Mouse (Mus musculus) forebrain, embryonic 13.5 days (tissue): Measurements from ENCODE around the gene Rab34. TPM values are rescaled to one million over a fixed set of nuclear protein-coding genes. Genes with fewer than 3 reads are reported as not detected.
"Not testable (repeated sequence)": the region's sequence is repeated elsewhere in the genome, so short reads cannot be mapped to it uniquely, and the experiment has no call there.

Source experiments
- ATAC-seq: fragments of 200-750 bp; cut with Nextera tagmentation; 2 replicates; pipeline ENCODE4 v1.8.0; 2017
- H3K27ac ChIP-seq: fragments of 300-500 bp; sonication (generic); 2 replicates; pipeline ENCODE4 v1.5.1; 2015; ENCODE audit warnings: inconsistent platforms, mild to moderate bottlenecking, moderate library complexity
- H3K27me3 ChIP-seq: fragments of 300-500 bp; sonication (generic); 2 replicates; pipeline ENCODE4 v1.6.1; 2015; ENCODE audit warnings: mild to moderate bottlenecking, inconsistent platforms
- H3K36me3 ChIP-seq: fragments of 300-500 bp; sonication (generic); 2 replicates; pipeline ENCODE4 v1.6.1; 2015; ENCODE audit warnings: mild to moderate bottlenecking, inconsistent platforms; ENCODE audit not compliant: poor library complexity, severe bottlenecking
- H3K4me1 ChIP-seq: fragments of 300-500 bp; sonication (generic); 2 replicates; pipeline ENCODE4 v1.6.1; 2015; ENCODE audit warnings: inconsistent platforms
- H3K4me2 ChIP-seq: fragments of 300-500 bp; sonication (generic); 2 replicates; pipeline ENCODE4 v1.6.1; 2015; ENCODE audit warnings: inconsistent platforms, mild to moderate bottlenecking, moderate library complexity
- H3K4me3 ChIP-seq: fragments of 300-500 bp; sonication (generic); 2 replicates; pipeline ENCODE4 v1.5.1; 2015; ENCODE audit warnings: mild to moderate bottlenecking, inconsistent platforms
- H3K9ac ChIP-seq: fragments of 300-500 bp; sonication (generic); 2 replicates; pipeline ENCODE4 v1.6.1; 2015; ENCODE audit warnings: mild to moderate bottlenecking, inconsistent platforms
- H3K9me3 ChIP-seq: fragments of 300-500 bp; sonication (generic); replicated peaks from 2 replicates; pipeline ENCODE4 v1.6.1; 2016; ENCODE audit warnings: inconsistent platforms
- WGBS: fragments of 180-500 bp; shearing (Covaris S2); methylation state at CpG from one replicate; pipeline ENCODE4 v1.1.7; 2015; 5-methylcytosine and 5-hydroxymethylcytosine counted together
- polyA plus RNA-seq: library from polyadenylated mRNA; unstranded; fragments of >200 nt; fragmentation: Nextera tagmentation; extraction: Ambion mirVana; gene quantifications from 2 replicates; pipeline ENCODE4 v1.2.1, GENCODE M21; 2015

Rab34 gene
- polyA plus RNA-seq, 1 experiment from 2014 or later, result 42.1 TPM

DNA sequence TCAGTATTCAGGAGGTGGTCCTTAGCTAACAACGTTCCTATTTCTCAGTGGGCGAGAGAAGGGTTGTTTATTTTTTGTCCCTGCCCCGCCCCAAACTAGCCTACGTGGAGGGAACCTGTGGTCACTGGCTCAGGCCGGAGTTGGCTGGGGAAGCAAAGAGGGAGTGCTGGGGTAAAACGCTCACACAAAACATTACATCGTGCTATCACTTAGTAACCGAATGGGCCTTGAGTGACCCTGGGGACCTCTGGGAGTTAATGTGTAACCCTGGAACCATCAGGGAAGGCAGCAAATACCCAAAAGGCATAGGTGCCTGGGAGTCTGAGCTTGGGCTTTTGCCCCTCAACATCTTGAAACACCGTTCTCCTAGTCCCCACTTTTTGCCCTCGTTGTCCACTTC, 10.8 kb upstream of the Rab34 start:
- Histone ChIP-seq H3K27ac (peak overlapping the region; percentile 93; the same call in 1 of the 2 replicates), H3K4me2 (peak overlapping the region; percentile 86), H3K4me3 (peak overlapping the region; percentile 61), H3K36me3 (peaks cover 32% of the 10 kb centered on the region), H3K27me3 (no peaks in the 10 kb centered on the region), H3K9ac (peak overlapping the region; percentile 74), H3K4me1 (peaks cover 61% of the 10 kb centered on the region), H3K9me3 (no peaks in the 10 kb centered on the region)
- 2% methylated on average over 10 of the region's 10 CpGs for WGBS
- ATAC-seq, result 0 out of 2 replicates have a peak, but pooled peaks have one; percentile 1

DNA sequence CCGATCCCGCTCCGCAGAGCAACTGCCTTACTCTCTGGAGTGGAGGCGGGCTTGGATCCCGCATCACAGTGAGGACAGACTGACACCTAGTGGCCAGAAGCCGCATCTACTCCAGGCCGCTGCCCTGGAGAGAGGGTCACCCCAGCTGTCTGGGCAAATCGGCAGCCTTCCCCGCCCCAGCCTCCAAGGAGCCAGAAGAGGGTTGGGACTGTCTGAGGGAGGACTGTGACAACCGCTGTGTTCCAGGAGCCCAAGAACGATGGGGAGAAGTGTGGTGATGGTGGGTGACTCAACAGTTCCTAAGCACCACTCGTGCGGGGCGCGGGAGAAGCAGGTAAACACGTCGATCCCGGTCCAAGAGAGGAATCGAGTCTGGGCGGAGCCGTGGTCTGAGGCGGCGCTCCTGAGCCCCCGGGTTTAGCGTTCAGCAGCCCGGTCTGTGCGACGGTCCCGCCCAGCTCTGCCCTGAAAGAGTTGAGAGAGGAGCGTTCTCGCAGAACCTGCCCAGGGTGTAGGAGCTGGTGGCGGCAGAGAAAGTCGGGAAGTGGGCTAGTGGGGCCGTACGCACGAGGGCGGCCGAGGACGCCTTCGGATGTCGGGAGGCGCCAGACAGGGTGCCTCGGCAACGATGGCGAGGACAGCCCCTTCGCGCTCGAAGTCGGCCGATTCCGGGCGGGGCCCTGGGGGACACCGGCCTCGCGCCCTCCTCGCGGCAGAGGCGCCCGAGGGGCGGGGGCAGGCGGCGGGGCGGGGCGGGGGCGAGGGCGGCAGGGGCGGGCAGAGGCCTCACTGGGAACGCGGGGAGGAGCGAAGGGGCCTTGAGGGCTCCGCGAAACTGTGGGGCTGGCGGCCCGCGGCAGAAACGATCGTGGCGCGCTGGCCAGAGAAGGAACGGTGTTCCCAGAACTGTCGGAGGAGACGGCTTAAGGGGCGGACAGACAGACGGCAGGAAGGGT, 10.0 kb upstream of the Rab34 start:
- peak overlapping the region; percentile 86 for H3K4me2 ChIP-seq
- H3K27ac ChIP-seq, result peak overlapping the region; percentile 93
- under 1% methylated on average over 69 of the region's 84 CpGs for WGBS
- H3K27me3 ChIP-seq, result no peaks in the 10 kb centered on the region
- ATAC-seq, result peak; percentile 89
- H3K4me3 ChIP-seq, result peak overlapping the region; percentile 61
- H3K9ac ChIP-seq, result peak overlapping the region; percentile 74
- H3K9me3 ChIP-seq, result no peaks in the 10 kb centered on the region
- peaks cover 63% of the 10 kb centered on the region for H3K4me1 ChIP-seq
- peaks cover 32% of the 10 kb centered on the region for H3K36me3 ChIP-seq

DNA sequence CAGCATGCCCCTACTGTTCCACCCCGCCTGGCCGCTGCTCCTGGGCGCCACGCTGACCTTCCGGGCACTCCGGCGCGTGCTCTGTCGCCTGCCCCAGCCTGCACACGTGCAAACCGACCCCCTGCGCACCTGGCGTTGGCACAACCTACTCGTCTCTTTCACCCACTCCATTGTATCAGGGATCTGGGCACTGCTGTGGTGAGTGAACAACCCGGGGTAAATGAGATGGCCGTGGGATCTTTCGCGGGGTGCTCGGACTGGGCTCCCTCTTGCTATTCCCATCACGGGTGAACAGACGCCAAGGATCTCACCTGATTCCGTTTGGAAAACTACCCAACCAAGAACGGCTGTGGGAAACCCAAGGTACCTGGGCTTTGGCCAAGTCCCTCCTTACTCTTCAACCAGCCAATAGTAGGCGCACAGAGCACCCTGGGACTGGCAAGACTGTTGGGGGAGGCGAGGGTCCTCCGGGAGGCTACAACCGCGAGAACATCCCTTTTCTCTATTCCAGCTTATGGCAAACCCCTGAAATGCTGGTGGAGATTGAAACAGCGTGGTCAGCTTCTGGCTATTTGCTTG, 9.3 kb upstream of the Rab34 start:
- Histone ChIP-seq H3K9ac (peak overlapping the region; percentile 74), H3K9me3 (no peaks in the 10 kb centered on the region), H3K4me2 (peak overlapping the region; percentile 86), H3K4me1 (peaks cover 65% of the 10 kb centered on the region), H3K27me3 (no peaks in the 10 kb centered on the region), H3K4me3 (peak overlapping the region; percentile 61), H3K27ac (peak overlapping the region; percentile 93), H3K36me3 (peaks cover 32% of the 10 kb centered on the region)
- under 1% methylated on average over 29 of the region's 29 CpGs for WGBS
- ATAC-seq, result peak; percentile 1; the same call in 1 of the 2 replicates

DNA sequence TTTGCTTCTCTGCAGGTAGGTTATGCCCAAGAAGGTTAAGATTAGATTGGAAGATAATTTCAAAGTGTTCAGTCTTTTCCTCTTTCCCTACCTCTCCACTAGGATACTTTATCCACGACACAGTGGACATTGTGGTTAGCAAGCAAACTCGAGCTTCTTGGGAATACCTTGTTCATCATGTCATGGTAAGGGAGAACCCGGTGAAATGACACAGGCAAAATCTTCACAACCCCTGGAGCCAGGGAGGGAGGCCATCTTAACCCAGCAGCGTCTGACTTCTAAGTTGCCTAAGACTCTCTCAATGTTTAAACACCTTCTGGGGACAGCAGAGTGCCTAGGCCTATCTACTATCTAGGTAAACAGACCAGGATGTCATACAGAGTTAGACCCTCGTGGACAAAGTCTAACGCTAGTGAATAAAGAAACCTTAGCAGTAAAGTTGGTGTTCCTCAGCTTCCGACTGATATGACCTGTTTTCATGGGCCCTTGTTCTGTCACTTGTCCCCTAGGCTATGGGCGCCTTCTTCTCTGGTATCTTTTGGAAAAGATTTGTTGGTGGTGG, 8.7 kb upstream of the Rab34 start:
- H3K36me3 ChIP-seq, result peaks cover 32% of the 10 kb centered on the region
- H3K27me3 ChIP-seq, result no peaks in the 10 kb centered on the region
- H3K4me2 ChIP-seq, result peak overlapping the region; percentile 86
- H3K4me3 ChIP-seq, result peak overlapping the region; percentile 61
- 37% methylated on average over 8 of the region's 8 CpGs for WGBS
- no peaks in the 10 kb centered on the region for H3K9me3 ChIP-seq
- peaks cover 67% of the 10 kb centered on the region for H3K4me1 ChIP-seq
- no peak for ATAC-seq
- H3K27ac ChIP-seq, result peak overlapping the region; percentile 36; the same call in 1 of the 2 replicates
- H3K9ac ChIP-seq, result peak overlapping the region; percentile 74

DNA sequence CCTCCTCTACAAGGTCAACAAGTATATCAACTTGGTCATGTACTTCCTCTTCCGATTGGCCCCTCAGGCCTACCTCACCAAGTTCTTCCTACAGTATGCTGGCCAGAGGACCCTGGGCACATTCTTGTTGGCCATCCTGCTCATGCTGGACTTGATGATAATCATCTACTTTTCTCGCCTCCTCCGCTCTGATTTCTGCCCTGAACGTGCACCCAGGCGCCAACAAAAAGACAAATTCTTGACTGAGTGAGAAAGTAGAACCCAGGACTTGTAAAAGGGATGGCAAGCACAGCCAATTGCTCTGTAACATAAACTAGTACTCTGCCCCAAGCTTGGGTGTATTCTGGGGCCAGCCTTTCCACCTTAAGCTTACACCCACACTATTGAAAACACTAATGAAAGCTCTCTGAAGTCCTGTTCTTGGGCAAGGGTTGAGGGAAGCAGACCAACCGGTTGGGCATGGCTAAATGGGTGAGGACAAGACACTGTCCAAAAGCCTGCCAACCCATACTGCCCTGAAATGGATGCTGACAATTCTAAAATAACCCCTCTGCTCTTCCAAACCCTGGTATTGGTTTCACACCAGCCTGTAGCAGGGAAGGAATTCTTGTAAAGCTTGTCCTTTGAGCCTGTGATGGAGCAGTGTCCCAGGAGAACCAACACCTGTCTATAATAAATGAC, 8.0 kb upstream of the Rab34 start:
- Histone ChIP-seq H3K4me1 (peaks cover 67% of the 10 kb centered on the region), H3K27me3 (no peaks in the 10 kb centered on the region), H3K4me3 (no peak overlapping the region), H3K9me3 (no peaks in the 10 kb centered on the region), H3K36me3 (peaks cover 32% of the 10 kb centered on the region), H3K4me2 (0 out of 2 replicates have a peak overlapping the region, but pooled peaks have one; percentile 4), H3K9ac (no peak overlapping the region), H3K27ac (no peak overlapping the region)
- WGBS, result 78% methylated on average over 6 of the region's 6 CpGs
- no peak for ATAC-seq

DNA sequence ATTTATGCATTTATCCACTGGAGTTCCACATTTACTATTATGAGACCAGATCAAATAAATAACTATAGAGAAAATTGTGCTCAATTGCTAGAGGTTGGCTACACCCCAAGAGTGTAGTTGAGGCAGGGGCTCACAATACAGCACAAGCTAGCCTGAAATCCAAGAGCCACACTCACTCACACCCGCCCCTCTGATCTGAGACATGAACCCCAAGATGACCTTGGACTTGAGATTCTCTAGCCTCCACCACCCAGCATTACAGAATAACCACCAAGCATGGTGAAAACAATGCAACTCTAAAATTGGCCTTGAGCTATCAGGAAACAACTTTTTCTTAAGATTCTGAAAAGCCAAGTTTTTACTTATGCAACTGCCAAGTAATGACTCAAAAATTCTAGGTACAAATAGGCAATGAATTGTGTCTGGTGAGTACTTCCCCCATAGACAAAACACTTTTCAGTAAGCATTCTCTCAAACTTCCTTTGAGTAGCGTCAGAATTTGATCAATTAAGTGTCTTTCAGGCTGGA, 6.3 kb upstream of the Rab34 start:
- ATAC-seq, result no peak
- Histone ChIP-seq H3K27me3 (no peaks in the 10 kb centered on the region), H3K9me3 (no peaks in the 10 kb centered on the region), H3K27ac (no peak overlapping the region), H3K4me3 (peak overlapping the region; percentile 92), H3K4me1 (peaks cover 59% of the 10 kb centered on the region), H3K9ac (peak overlapping the region; percentile 91), H3K36me3 (peaks cover 32% of the 10 kb centered on the region), H3K4me2 (peak overlapping the region; percentile 74)
- 50% methylated on average over 2 of the region's 2 CpGs for WGBS

DNA sequence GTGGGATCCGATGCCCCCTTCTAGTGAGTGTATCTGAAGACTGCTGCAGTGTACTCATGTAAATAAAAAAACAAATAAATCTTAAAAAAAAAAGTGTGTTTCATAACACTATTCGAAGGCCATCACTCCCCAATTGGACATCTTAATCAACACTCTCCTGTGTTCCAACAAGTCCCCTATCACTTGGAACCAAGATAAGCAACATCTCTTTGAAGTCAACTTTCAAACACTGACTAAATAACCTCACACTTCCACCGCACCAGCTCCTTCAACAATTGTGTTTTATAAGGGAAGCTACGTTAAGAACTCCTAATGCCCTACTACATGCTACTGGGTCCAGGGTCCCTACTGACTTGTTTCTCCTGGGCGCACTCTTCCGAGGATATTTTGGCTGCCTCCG, 5.8 kb upstream of the Rab34 start:
- Histone ChIP-seq H3K4me3 (peak overlapping the region; percentile 92), H3K27ac (peak overlapping the region; percentile 93; the same call in 1 of the 2 replicates), H3K36me3 (peaks cover 32% of the 10 kb centered on the region), H3K9me3 (no peaks in the 10 kb centered on the region), H3K4me1 (peaks cover 53% of the 10 kb centered on the region), H3K27me3 (no peaks in the 10 kb centered on the region), H3K9ac (peak overlapping the region; percentile 91), H3K4me2 (peak overlapping the region; percentile 74)
- no peak for ATAC-seq
- WGBS, result 9% methylated on average over 7 of the region's 7 CpGs

DNA sequence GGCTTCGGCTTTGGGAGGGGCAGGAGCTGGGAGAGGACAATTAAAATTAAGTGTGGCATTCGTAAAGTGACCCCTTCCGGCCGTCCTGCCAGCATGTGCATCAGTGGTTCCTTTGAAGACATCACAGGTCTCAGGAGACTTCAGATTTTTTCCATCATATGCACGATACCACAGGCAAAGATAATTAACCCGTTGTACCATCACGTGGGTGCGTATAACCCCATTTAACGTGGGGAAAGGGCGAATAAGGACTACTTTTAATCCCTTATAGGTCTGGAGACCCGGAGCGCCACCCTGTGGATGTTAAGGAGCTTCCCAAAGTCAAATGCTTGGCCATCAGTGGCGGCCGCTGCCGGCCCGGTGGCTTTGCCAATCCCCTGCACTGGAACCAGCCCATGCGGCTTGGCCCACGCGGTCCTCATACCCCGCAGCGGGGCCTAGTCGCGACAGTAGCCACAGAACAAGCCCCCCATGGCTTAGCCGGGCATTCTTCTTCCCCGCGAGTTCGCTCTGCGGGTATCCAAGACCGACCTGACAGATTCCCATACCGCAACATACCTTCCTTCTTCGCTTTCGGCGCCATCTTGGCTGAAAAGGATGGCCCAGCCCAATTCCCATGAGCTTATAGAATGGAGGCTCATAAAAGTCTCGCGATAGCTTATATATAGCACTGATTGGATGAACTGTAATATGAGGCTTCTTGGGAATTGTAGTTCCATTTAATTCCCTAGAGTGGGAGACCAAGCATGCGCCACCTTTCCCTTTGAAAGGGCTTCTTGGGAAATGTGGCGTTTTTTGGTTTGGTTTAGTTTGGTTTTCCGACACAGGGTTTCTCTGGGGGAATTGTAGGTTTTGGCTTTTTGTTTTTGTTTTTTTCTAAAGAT, 5.0 kb upstream of the Rab34 start, which contains the start of gene Rpl23a:
Gene Rpl23a (minus strand): TSS at position 624 of the 884 bp plus-strand sequence.
- Histone ChIP-seq H3K4me1 (peaks cover 52% of the 10 kb centered on the region), H3K9ac (peak within 1 kb of the TSS; percentile 91), H3K9me3 (no peaks in the 10 kb centered on the region), H3K4me3 (peak within 1 kb of the TSS; percentile 92), H3K27me3 (no peaks in the 10 kb centered on the region), H3K27ac (peak within 1 kb of the TSS; percentile 93), H3K36me3 (peaks cover 32% of the 10 kb centered on the region), H3K4me2 (peak within 1 kb of the TSS; percentile 74)
- under 1% methylated on average over 38 of the region's 38 CpGs for WGBS
- ATAC-seq, result peak; percentile 95

DNA sequence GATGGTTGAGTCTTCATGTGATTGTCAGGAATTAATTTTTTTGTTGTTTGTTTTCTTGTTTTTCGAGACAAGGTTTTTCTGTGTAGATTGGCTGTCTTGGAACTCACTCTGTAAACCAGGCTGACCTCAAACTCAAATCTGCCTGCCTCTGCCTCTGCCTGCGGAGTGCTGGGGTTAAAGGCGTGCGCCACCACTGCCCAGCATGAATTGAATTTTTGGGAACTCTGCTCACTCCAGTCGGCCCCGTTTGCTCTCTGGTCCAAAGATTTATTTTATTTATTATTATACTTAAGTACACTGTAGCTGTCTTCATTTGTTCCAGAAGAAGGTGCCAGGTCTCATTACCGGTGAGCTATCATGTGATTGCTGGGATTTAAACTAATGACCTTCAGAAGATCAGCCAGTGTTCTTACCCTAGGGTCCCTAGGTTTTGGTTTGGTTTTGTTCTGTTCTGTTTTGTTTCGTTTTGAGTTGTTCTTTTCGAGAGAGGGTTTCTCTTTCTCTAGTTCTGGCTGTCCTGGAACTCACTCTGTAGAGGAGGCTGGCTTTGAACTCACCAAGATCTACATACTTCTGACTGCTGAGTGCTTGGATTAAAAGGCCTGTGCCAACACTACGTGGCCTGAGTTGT, 4.2 kb upstream of the Rab34 start:
- peak; percentile 3; the same call in 1 of the 2 replicates for ATAC-seq
- peak overlapping the region; percentile 26; the same call in 1 of the 2 replicates for H3K27ac ChIP-seq
- 52% methylated on average over 10 of the region's 10 CpGs for WGBS

DNA sequence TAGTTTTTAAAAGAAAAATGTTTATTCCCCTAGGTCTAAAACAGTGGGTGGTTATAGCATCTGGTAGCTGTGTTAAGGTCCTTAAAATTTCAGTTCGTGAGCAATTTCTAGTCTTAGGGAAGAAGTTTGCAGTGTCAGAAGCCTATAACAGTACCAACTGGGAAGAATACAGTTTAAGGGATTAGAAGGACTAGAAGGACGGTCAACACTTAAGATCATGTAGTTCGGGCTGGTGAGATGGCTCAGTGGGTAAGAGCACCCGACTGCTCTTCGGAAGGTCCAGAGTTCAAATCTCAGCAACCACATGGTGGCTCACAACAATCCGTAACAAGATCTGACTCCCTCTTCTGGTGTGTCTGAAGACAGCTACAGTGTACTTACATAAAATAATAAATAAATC, 3.5 kb upstream of the Rab34 start:
- H3K27ac ChIP-seq, H3K9me3 ChIP-seq, H3K4me3 ChIP-seq, H3K9ac ChIP-seq, H3K27me3 ChIP-seq, ATAC-seq, H3K4me2 ChIP-seq: not testable (repeated sequence)
- 97% methylated on average over 6 of the region's 6 CpGs for WGBS
- H3K36me3 ChIP-seq, result peaks cover 26% of the 10 kb centered on the region
- H3K4me1 ChIP-seq, result peaks cover 40% of the 10 kb centered on the region

More for the DNA sequence above, 4.2 kb upstream of the Rab34 start:
- peaks cover 32% of the 10 kb centered on the region for H3K36me3 ChIP-seq
- H3K27me3 ChIP-seq, result no peaks in the 10 kb centered on the region
- H3K9me3 ChIP-seq, result no peaks in the 10 kb centered on the region
- no peak overlapping the region for H3K9ac ChIP-seq
- H3K4me3 ChIP-seq, result peak overlapping the region; percentile 92
- peaks cover 44% of the 10 kb centered on the region for H3K4me1 ChIP-seq
- peak overlapping the region; percentile 47 for H3K4me2 ChIP-seq
